Mouse (Mus musculus): ENCODE results near the gene Pitpnc1. TPM values are rescaled to one million over a fixed set of nuclear protein-coding genes. Genes with fewer than 3 reads are reported as not detected.

Gene Pitpnc1
- total and polyA plus RNA-seq, 3 experiments: 2.4 to 5.4 (median 3.6) TPM

- dilution Hi-C loops (cut with MboI; ENCODE audit: extremely low pct_ligation_motif_present, extremely low pct_unique_long_range_greater_than_20kb, low sequenced_read_pairs): no loop called here
- TF ChIP-seq NELFE (IDR thresholded peaks at IDR 0.05; ENCODE audit: low read depth, low read length) (0 out of 2 replicates have a peak, but pooled peaks have one; percentile 37), MAFK (IDR thresholded peaks at IDR 0.05; ENCODE audit: insufficient replicate concordance, low read length) (no peak), MAX (IDR thresholded peaks at IDR 0.05; ENCODE audit: low read length) (0 out of 2 replicates have a peak, but pooled peaks have one; percentile 29), UBTF (IDR thresholded peaks at IDR 0.05; ENCODE audit: low read depth, low read length) (no peak), PAX5 (IDR thresholded peaks at IDR 0.05; ENCODE audit: low read length) (no peak), GABPA (IDR thresholded peaks at IDR 0.05; ENCODE audit: insufficient replicate concordance, low read depth, low read length) (no peak), EP300 (IDR thresholded peaks at IDR 0.05; ENCODE audit: low read length) (peak; percentile 41; the same call in 1 of the 2 replicates), ZMIZ1 (IDR thresholded peaks at IDR 0.05; ENCODE audit: low read depth, low read length) (no peak)
- peak overlapping the region; percentile 83 for H3K4me2 ChIP-seq (ENCODE audit: insufficient read depth, low read depth, poor library complexity, severe bottlenecking)
- no peak for DNase-seq (ENCODE audit: extremely low read depth)
- in situ Hi-C loops (cut with MboI; ENCODE audit: low pct_ligation_motif_present, low pct_unique_long_range_greater_than_20kb, low sequenced_read_pairs): no loop called here
- H3K4me1 ChIP-seq (ENCODE audit: control insufficient read depth in 1 of 2, insufficient read depth in 2 of 2): peaks cover 3 to 23% of the 10 kb centered on the region in 2 experiments; a peak in 3 of 4 replicates
- peaks cover 2% of the 10 kb centered on the region for H3K27me3 ChIP-seq (replicated peaks)
- no peaks in the 10 kb centered on the region for H3K79me2 ChIP-seq (replicated peaks; ENCODE audit: control insufficient read depth, extremely low read depth, insufficient read depth, poor library complexity, severe bottlenecking)
- peak overlapping the region; percentile 27; the same call in 1 of the 2 replicates for H3K9ac ChIP-seq (ENCODE audit: insufficient read depth, low read depth)
- H3K4me3 ChIP-seq (replicated peaks in 1 of 3; ENCODE audit: low read depth in 2 of 3, low read length in 2 of 3, poor library complexity in 1 of 3): peak overlapping the region; percentile 67 to 81 (median 72)
- H3K27ac ChIP-seq (ENCODE audit: insufficient read depth, low read depth): no peak overlapping the region
- peaks cover 0 to under 1% of the 10 kb centered on the region in 2 experiments for H3K36me3 ChIP-seq (replicated peaks in 1 of 2; ENCODE audit: control insufficient read depth in 1 of 2, insufficient read depth in 1 of 2, low read length in 1 of 2)
- H3K9me3 ChIP-seq (replicated peaks; ENCODE audit: low read length): no peaks in the 10 kb centered on the region
Measured at GRCm38 (mm10) chr11:107468252-107469030, 2.1 kb downstream of the Pitpnc1 start.

- peaks cover 4% of the 10 kb centered on the region for H3K9me3 ChIP-seq (replicated peaks; ENCODE audit: low read length)
- H3K9ac ChIP-seq (ENCODE audit: insufficient read depth, low read depth): no peak overlapping the region
- no peak overlapping the region for H3K4me3 ChIP-seq (replicated peaks in 1 of 3; ENCODE audit: low read depth in 2 of 3, low read length in 2 of 3, poor library complexity in 1 of 3)
- dilution Hi-C loops (cut with MboI; ENCODE audit: extremely low pct_ligation_motif_present, extremely low pct_unique_long_range_greater_than_20kb, low sequenced_read_pairs) (no loop called here), in situ Hi-C loops (cut with MboI; ENCODE audit: low pct_ligation_motif_present, low pct_unique_long_range_greater_than_20kb, low sequenced_read_pairs) (no loop called here)
- no peak overlapping the region for H3K4me2 ChIP-seq (ENCODE audit: insufficient read depth, low read depth, poor library complexity, severe bottlenecking)
- no peak overlapping the region for H3K27ac ChIP-seq (ENCODE audit: insufficient read depth, low read depth)
- no peak for DNase-seq (ENCODE audit: extremely low read depth)
- H3K79me2 ChIP-seq (replicated peaks; ENCODE audit: control insufficient read depth, extremely low read depth, insufficient read depth, poor library complexity, severe bottlenecking): no peaks in the 10 kb centered on the region
- no peak for TF ChIP-seq MXI1 (IDR thresholded peaks at IDR 0.05; ENCODE audit: low read depth, low read length)
- no peak for TF ChIP-seq JUN (IDR thresholded peaks at IDR 0.05; ENCODE audit: insufficient read depth, low read depth, low read length)
- TF ChIP-seq BHLHE40 (IDR thresholded peaks at IDR 0.05; ENCODE audit: low read depth, low read length): no peak
- TF ChIP-seq ETS1 (conservative IDR thresholded peaks at IDR 0.05; ENCODE audit: low read depth, low read length): no peak
- TF ChIP-seq GABPA (IDR thresholded peaks at IDR 0.05; ENCODE audit: insufficient replicate concordance, low read depth, low read length): no peak
- no peak for TF ChIP-seq IRF4 (IDR thresholded peaks at IDR 0.05; ENCODE audit: low read depth, low read length)
- no peak for TF ChIP-seq ZMIZ1 (IDR thresholded peaks at IDR 0.05; ENCODE audit: low read depth, low read length)
- TF ChIP-seq POLR2AphosphoS2 (IDR thresholded peaks at IDR 0.05; ENCODE audit: low read depth, low read length): no peak
- TF ChIP-seq EP300 (IDR thresholded peaks at IDR 0.05; ENCODE audit: low read length): no peak
- TF ChIP-seq ZNF384 (IDR thresholded peaks at IDR 0.05; ENCODE audit: low read depth, low read length): no peak
- no peak for TF ChIP-seq CTCF (conservative IDR thresholded peaks at IDR 0.05 in 1 of 2, IDR thresholded peaks at IDR 0.05 in 1 of 2; ENCODE audit: low read depth in 2 of 2, low read length in 2 of 2)
- no peak for TF ChIP-seq PAX5 (IDR thresholded peaks at IDR 0.05; ENCODE audit: low read length)
- no peak for TF ChIP-seq E2F4 (IDR thresholded peaks at IDR 0.05; ENCODE audit: insufficient replicate concordance, low read depth, low read length)
- peaks cover 3 to 18% of the 10 kb centered on the region in 2 experiments; a peak in 3 of 4 replicates for H3K4me1 ChIP-seq (ENCODE audit: control insufficient read depth in 1 of 2, insufficient read depth in 2 of 2)
- peaks cover 0 to 3% of the 10 kb centered on the region in 2 experiments for H3K36me3 ChIP-seq (replicated peaks in 1 of 2; ENCODE audit: control insufficient read depth in 1 of 2, insufficient read depth in 1 of 2, low read length in 1 of 2)
- peaks cover 2% of the 10 kb centered on the region for H3K27me3 ChIP-seq (replicated peaks)
Measured at GRCm38 (mm10) chr11:107466611-107467391, 3.7 kb downstream of the Pitpnc1 start.
